Mouse (Mus musculus) heart, adult 2 months (tissue): Measurements from ENCODE around the gene Avpr2.

Experiments
- CTCF ChIP-seq: fragments of 200-600 bp; IDR thresholded peaks from 2 replicates; pipeline ENCODE4 v1.8.1; 2022; ENCODE audit warnings: antibody characterized with exemption, mild to moderate bottlenecking, moderate library complexity
- POLR2A ChIP-seq: fragments of 200-500 bp; IDR thresholded peaks from 2 replicates; pipeline ENCODE4 v1.6.1; 2011; ENCODE audit warnings: mild to moderate bottlenecking, low read depth, low read length, control low read depth; ENCODE audit not compliant: insufficient read depth

- TF ChIP-seq CTCF: no peak
- no peak for TF ChIP-seq POLR2A
These were observed at the start of gene Avpr2 for GRCm38 (mm10) chrX:73891551-73892152.
